Comparison of ENCODE assay signal across 8 mouse cellular contexts in the genomic region with DNA sequence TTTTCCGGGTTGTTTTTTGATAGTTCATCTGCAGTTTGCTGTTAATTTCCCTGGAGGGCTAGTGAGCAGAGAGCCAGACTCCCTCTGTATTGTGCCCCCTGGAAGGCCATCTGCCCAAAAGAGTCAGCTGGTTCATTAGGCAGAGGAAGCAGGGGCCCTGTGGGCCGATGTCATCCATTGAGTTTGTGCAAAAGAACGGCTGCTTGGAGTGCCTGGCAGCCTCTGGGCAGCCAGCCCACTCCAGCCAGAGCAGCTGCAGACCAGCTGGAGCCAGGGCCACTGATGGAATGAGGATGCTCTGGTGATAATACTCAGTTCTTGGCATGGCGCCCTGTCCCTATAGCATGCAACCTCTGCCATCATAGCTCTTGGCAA. TPM values are rescaled to one million over a fixed set of nuclear protein-coding genes. Genes with fewer than 3 reads are reported as not detected.
A peak's percentile ranks its signal among the peaks of the same experiment; 100 is the strongest.
DNase-seq lines count a peak whose midpoint lies in the region; ATAC-seq and TF ChIP-seq lines count a peak whose summit lies in the region.

No protein-coding gene starts in this region.

- no peak for DNase-seq in intestine, embryonic 14.5 days (ENCODE audit: low spot score)
- DNase-seq in adrenal gland, postnatal 14 days: peak; percentile 78
- DNase-seq in frontal cortex, postnatal 25 days (ENCODE audit: low spot score in 2 of 2): peak; percentile 13 to 28
- peak; percentile 19 to 44 for DNase-seq in left cerebral cortex, adult 18-20 months (ENCODE audit: low spot score in 2 of 2)
- no peak for DNase-seq in embryo, embryonic 9.5 days (ENCODE audit: extremely low spot score)
- no peak for DNase-seq in liver, embryonic 11.5 days (ENCODE audit: low spot score)

- WGBS in intestine, embryonic 14.5 days: 54% methylated on average over 4 of the region's 4 CpGs
- 66% methylated on average over 4 of the region's 4 CpGs for WGBS in intestine, postnatal 0 days
- WGBS in neural tube, embryonic 12.5 days: 36% methylated on average over 4 of the region's 4 CpGs
- WGBS in liver, embryonic 11.5 days: 64% methylated on average over 4 of the region's 4 CpGs

- H3K27ac ChIP-seq in intestine, embryonic 14.5 days (ENCODE audit: low read depth): no peak overlapping the region; the same call in 1 of the 2 replicates
- H3K27ac ChIP-seq in intestine, postnatal 0 days (ENCODE audit: low read depth, low read length): no peak overlapping the region
- H3K27ac ChIP-seq in neural tube, embryonic 12.5 days: no peak overlapping the region
- H3K27ac ChIP-seq in liver, embryonic 11.5 days (ENCODE audit: low read depth, low read length): no peak overlapping the region

- H3K36me3 ChIP-seq in intestine, embryonic 14.5 days (ENCODE audit: control insufficient read depth, insufficient read depth, low read length): no peaks in the 10 kb centered on the region
- H3K36me3 ChIP-seq in intestine, postnatal 0 days (ENCODE audit: control insufficient read depth, insufficient read depth): no peaks in the 10 kb centered on the region; the same call in 1 of the 2 replicates
- H3K36me3 ChIP-seq in neural tube, embryonic 12.5 days: no peaks in the 10 kb centered on the region
- no peaks in the 10 kb centered on the region for H3K36me3 ChIP-seq in liver, embryonic 11.5 days (ENCODE audit: control insufficient read depth, insufficient read depth, low read length)

- H3K9ac ChIP-seq in intestine, embryonic 14.5 days (ENCODE audit: low read length): no peak overlapping the region
- no peak overlapping the region for H3K9ac ChIP-seq in intestine, postnatal 0 days (ENCODE audit: low read depth, low read length)
- H3K9ac ChIP-seq in neural tube, embryonic 12.5 days: no peak overlapping the region
- H3K9ac ChIP-seq in liver, embryonic 11.5 days (ENCODE audit: low read depth, low read length): no peak overlapping the region

- no peaks in the 10 kb centered on the region for H3K27me3 ChIP-seq in intestine, embryonic 14.5 days (replicated peaks; ENCODE audit: control insufficient read depth, insufficient read depth, low read length)
- no peaks in the 10 kb centered on the region for H3K27me3 ChIP-seq in intestine, postnatal 0 days (replicated peaks; ENCODE audit: control insufficient read depth, insufficient read depth, low read length)
- 0 out of 2 replicates have a peak, but pooled peaks cover 11% of the 10 kb centered on the region for H3K27me3 ChIP-seq in neural tube, embryonic 12.5 days (replicated peaks)
- no peaks in the 10 kb centered on the region for H3K27me3 ChIP-seq in liver, embryonic 11.5 days (replicated peaks; ENCODE audit: control insufficient read depth, insufficient read depth, low read length)

- TF ChIP-seq CTCF in intestine, postnatal 0 days (IDR thresholded peaks at IDR 0.05; ENCODE audit: low read depth): no peak

- ATAC-seq in intestine, embryonic 14.5 days (replicated peaks; ENCODE audit: low FRiP score, low TSS enrichment, low read depth): peak; percentile 65
- ATAC-seq in intestine, postnatal 0 days: no peak
- peak; percentile 82 for ATAC-seq in neural tube, embryonic 12.5 days (ENCODE audit: low FRiP score, low read depth)
- ATAC-seq in liver, embryonic 11.5 days (replicated peaks; ENCODE audit: low FRiP score): no peak

- no peak overlapping the region for H3K4me3 ChIP-seq in intestine, embryonic 14.5 days (ENCODE audit: low read depth, low read length)
- H3K4me3 ChIP-seq in intestine, postnatal 0 days (ENCODE audit: low read depth, low read length): no peak overlapping the region
- no peak overlapping the region for H3K4me3 ChIP-seq in neural tube, embryonic 12.5 days
- H3K4me3 ChIP-seq in liver, embryonic 11.5 days (ENCODE audit: low read depth, low read length): no peak overlapping the region

- no peaks in the 10 kb centered on the region for H3K9me3 ChIP-seq in intestine, embryonic 14.5 days (ENCODE audit: control insufficient read depth, low read length)
- H3K9me3 ChIP-seq in intestine, postnatal 0 days (ENCODE audit: control insufficient read depth): no peaks in the 10 kb centered on the region
- no peaks in the 10 kb centered on the region for H3K9me3 ChIP-seq in neural tube, embryonic 12.5 days
- H3K9me3 ChIP-seq in liver, embryonic 11.5 days (ENCODE audit: control insufficient read depth, low read length): no peaks in the 10 kb centered on the region

- peaks cover 27% of the 10 kb centered on the region for H3K4me1 ChIP-seq in intestine, embryonic 14.5 days (replicated peaks; ENCODE audit: control insufficient read depth, insufficient read depth, low read length)
- peaks cover 18% of the 10 kb centered on the region for H3K4me1 ChIP-seq in intestine, postnatal 0 days (replicated peaks; ENCODE audit: control insufficient read depth, insufficient read depth, low read length)
- H3K4me1 ChIP-seq in neural tube, embryonic 12.5 days: peaks cover 36% of the 10 kb centered on the region
- peaks cover 15% of the 10 kb centered on the region for H3K4me1 ChIP-seq in liver, embryonic 11.5 days (replicated peaks; ENCODE audit: control insufficient read depth, insufficient read depth, low read length)

- H3K4me2 ChIP-seq in intestine, embryonic 14.5 days (ENCODE audit: low read length): no peak overlapping the region
- H3K4me2 ChIP-seq in intestine, postnatal 0 days (replicated peaks; ENCODE audit: low read depth): no peak overlapping the region
- no peak overlapping the region for H3K4me2 ChIP-seq in neural tube, embryonic 12.5 days (replicated peaks)
- H3K4me2 ChIP-seq in liver, embryonic 11.5 days: no peak overlapping the region

RNA-seq across cellular contexts. Expression of gene Ass1, which starts 20.6 kb away (rescaled TPM):
- 64.6 and 72.8 TPM in 2 replicates for polyA plus RNA-seq in intestine, embryonic 14.5 days (2014; fragmentation: Nextera tagmentation; extraction: Ambion mirVana)
- polyA plus RNA-seq in intestine, postnatal 0 days (2015; fragmentation: Nextera tagmentation; extraction: Ambion mirVana): 492 and 545 TPM in 2 replicates
- total RNA-seq in adrenal gland, postnatal 14 days (2021): 46.9 and 410 TPM in 2 replicates
- 10 to 100 TPM; 44.0 to 49.5 TPM for total RNA-seq in left cerebral cortex, adult 18-20 months (2021)
- 27.3 and 33.0 TPM in 2 replicates for polyA plus RNA-seq in neural tube, embryonic 12.5 days (2016; fragmentation: Nextera tagmentation; extraction: Ambion mirVana)
- 65.1 and 72.4 TPM in 2 replicates for polyA plus RNA-seq in liver, embryonic 11.5 days (2014; fragmentation: Nextera tagmentation; extraction: Ambion mirVana)

Comparison
In these comparisons a context has a peak if more than half of its experiments do, and no peak if none do; other contexts are left out.
1. ATAC-seq: peak in intestine, embryonic 14.5 days (single experiment) and neural tube, embryonic 12.5 days (single experiment); none in intestine, postnatal 0 days (single experiment) and liver, embryonic 11.5 days (single experiment).
2. DNase-seq: peak in adrenal gland, postnatal 14 days (single experiment), frontal cortex, postnatal 25 days (2 of 2) and left cerebral cortex, adult 18-20 months (2 of 2); none in intestine, embryonic 14.5 days (single experiment), embryo, embryonic 9.5 days (single experiment) and liver, embryonic 11.5 days (single experiment).